Mouse (Mus musculus) lung, postnatal 25 days (tissue): ENCODE results near the gene Oasl1.
"Not testable (repeated sequence)": the region's sequence is repeated elsewhere in the genome, so short reads cannot be mapped to it uniquely, and the experiment has no call there.

Experiments
- DNase-seq: peaks from one replicate; pipeline ENCODE4 v3.0.0; 2022; ENCODE audit warnings: low spot score

The Oasl1 gene

DNA sequence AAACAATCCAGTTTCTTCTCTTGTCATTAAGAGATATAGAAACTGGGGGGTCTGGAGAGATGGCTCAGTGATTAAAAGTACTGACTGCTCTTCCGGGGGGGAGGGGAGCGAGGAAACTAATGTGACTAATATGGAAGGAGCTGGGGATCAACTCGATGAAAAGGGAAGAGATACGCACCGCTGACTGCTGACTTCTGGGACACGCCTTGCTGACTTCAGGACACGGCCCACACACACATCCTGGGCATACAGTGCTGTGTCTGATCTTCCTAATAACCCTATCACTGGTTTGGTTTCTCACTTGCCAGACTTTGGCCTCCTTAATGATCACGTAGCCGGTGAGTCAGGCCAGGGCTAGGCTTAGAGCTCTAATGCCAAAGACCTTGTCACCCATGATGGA is 3.7 kb downstream of the Oasl1 start:
- DNase-seq: no peak

DNA sequence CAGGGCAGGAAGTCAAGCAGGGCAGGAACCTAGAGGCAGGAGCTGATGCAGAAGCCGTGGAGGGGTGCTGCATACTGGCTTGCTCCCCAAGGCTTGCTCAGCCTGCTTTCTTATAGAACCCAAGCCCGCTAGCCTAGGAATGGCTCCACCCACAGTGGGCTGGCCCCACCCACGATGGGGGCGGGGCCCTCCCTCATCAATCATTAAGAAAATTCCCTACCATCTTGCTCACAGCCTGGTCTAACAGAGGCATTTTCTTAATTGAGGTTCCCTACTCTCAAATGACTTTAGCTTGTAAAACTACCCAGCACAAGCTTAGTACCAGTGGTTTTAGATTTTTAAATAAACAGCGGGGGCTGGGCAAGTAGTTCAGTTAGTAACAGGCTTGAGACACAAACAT is 8.6 kb downstream of the Oasl1 start:
- no peak for DNase-seq

DNA sequence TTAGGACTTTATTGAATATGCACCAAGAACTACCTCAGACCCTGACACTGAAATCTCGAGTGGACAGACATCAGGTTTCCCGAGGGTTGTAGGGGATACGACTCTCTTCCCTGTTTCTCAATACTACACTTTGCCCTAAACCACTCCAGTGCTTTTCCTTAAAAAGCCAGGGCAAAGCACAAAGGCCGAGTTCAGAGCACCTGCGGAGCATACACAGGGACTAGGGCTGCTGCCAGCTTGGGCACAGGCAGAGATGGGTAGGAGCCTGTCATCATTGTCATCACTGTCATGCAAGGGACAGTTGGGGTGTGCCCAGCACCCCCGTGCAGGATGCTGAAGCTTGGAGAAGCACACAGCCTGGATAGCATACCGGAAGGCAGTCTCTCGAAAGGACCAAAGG is 10.2 kb downstream of the Oasl1 start:
- no peak for DNase-seq

DNA sequence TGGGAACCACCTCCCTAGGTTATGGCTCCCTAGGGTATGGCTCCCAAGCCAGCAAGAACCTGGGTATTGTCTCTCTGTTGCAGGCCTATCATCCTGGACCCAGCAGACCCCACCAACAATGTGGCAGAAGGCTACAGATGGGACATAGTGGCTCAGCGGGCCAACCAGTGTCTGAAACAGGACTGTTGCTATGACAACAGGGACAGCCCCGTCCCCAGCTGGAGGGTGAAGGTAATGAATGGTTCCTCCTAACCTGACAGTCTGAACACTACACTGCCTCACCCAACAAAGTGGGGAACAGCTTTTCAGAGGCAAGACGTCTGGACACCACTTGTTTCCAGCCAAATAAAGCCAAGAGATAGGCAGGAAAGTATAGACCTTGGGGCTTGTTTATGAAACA is 12.8 kb downstream of the Oasl1 start:
- DNase-seq: no peak

DNA sequence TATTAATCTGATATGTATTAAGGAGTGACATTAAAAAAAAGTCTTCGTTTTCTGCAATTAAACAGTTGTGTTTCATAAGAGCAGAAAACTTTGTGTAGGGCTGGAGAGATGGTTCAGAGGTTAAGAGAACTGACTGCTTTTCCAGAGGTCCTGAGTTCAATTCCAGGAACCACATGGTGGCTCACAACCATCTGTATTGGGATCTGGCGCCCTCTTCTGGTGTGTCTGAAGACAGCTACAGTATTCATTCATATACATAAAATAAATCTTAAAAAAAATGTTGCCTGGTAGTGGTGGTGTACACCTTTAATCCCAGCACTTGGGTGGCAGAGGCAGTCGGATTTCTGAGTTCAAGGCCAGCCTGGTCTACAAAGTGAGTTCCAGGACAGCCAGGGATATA is 18.1 kb downstream of the Oasl1 start:
- not testable (repeated sequence) for DNase-seq

DNA sequence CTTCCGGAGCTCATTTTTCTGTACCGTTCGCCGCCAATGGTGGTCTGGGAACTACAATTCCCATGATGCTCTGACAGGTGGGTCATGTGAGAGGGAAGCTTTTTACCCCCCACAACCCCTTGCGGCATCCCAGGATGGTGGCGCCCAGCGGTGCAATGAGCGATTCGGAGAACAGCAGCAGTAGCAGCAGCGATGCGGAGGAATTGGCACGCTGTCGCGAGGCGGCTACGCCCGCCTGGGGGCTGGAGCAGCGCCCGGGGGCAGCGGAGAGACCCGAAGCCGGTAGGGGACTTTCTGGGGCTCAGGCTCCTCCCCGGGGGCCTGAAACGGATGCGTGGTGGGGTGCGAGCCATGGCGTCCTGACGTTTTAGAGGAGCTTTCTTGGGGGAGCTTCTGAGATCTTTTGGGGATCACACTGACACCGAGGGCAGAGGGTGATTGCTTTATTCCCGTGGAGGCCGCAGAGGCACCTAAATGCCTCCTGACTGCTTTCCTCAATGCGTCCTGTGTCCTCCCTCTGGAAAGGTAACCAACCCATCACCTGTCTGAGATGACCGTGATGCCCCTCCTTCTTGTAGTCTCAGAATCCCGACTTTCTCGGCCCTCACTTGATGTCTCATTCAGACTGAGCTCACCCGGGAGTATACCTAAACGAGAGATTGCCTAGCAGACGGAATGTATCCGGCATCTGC is 19.2 kb downstream of the Oasl1 start, which contains the start of gene 2210016L21Rik:
2210016L21Rik (plus strand) TSS at position 85 of the 692 bp plus-strand sequence.
- DNase-seq: peak; percentile 90

DNA sequence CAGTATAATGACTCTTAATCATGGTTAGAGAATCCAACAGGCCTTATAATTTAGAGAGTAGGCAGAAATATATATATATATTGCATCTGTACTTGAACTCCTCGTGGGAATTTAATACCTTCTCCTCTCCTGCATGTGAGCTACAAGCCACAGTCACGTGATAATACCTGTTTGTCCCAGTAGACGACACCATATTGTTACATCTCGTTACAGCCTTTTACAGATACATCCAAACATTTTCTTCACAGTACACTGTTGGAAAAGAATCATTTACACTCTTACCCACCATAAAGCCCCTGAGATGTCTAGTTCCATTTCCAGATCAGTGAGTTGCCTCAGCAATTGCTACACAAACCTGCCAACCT is 19.7 kb downstream of the Oasl1 start:
- DNase-seq: no peak

DNA sequence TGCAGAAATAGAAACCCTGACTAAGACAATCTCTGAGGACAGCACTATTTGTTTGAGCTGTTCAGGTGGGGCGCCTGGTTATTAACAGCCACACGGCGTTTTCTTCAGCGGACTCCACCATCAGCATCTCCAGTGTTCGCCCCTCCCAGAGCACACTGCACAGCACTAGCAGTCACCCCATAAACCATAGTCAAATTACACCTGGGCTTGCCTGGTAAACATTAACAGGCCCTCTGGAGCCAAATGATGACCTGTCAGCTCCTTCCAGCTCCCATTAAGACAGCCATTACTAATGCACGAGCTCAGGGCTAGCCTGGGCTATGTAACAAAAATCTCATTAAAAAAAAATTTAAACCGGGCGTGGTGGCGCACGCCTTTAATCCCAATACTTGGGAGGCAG is 22.0 kb downstream of the Oasl1 start:
- DNase-seq: no peak

DNA sequence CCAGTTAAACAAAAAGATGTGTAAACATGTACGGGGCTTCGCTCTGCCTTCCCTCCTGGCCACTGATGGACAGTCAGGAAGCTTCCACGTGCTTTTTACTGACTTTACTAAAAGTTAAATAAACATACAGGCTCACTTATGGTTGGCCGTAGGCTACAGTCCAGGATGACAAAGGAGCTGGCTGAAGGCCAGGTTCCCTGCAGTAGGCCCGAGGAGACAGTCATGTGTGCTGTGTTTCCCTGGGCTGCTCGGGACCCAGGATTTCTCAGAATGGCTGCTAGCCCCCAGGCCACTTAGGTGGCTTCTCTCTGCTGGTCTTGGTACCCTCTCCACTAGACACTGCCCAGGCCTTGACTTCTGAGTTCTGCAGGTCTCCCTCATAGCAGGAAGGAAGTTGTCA is 25.9 kb downstream of the Oasl1 start:
- no peak for DNase-seq

DNA sequence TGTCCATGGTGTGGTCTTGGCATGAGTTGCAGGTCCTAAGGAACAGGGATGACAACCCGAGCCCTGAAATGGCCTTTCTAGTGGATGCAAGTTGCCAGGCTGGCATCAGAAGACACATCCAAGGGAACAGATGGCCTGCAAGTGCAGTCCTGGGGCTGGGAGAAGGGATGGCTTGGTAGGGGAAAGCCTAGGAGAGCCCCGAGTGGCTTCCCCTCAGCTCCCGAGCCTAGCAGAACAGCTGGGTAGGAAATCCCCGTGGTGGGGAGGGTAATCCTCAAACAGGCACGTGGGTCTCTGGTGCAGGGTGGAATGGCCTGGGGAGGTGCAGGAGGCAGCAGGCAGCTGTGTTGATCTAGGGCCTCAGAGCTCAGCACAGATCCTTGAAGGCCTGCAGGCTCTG is 26.3 kb downstream of the Oasl1 start:
- DNase-seq: no peak

DNA sequence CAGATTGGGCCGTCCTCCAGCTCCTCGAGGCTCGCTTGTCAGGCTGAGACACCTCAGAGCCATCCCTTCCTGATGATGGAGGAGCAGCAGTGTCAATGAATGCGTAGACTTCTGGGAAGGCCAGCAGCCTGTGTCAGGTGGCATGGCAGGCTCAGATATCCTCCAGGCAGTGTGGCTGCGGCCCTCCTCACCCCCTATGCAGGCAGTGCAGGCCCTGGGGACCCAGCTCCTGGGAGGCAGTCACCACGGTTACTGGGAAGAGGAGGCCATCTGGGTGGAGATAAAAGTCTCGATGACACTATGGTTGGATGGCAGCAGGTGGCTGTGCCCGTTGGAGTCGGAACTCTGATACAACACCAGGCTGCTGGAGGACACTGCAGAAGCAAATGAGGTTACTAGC is 26.8 kb downstream of the Oasl1 start:
- no peak for DNase-seq

DNA sequence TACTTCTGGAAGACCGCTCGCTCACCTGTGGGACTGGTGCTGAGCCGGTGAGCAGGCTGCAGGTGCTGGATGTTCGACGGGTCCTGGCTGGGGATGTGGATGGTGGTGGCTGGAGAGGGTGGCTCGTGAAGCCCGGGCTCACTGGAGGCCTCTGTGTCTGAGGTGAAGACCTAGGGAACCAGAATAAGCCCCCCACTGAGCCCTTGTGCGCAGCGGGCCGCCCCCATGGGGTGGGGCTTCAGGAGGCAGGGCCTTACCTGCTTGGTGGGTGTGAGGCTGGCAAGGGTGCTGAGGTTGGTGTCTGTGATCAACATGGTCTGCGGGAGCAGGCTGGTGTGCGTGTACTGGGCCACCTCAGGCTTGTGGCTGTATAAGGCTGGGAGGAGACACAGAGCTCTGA is 27.6 kb downstream of the Oasl1 start:
- no peak for DNase-seq

DNA sequence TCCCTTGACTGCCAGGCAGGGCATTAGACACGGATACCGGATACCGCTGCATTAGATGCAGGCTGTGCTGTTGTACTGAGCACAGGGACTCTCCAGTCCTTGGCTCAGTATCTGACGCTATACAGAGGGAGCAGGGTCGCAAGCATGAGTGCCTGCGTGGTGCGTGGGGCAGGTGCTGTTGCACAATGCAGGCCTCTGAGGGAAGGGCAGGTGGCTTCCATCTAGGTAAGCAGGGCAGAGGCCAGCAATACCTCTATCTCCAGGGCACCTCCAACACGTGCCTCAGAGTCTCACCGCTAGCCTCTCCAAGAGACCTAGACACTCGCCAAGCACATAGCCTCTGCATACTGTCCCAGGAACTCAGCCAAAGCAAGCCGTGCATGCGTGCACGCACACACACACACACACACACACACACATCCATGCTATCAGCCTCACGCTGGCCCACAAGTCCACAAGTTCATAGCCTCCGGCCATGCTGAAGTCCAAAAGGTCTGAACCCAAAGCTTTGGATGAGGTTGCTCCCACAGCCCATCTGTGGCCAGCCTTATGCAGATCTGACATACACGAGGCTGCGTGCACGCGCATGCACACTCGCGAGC is 28.3 kb downstream of the Oasl1 start:
- no peak for DNase-seq

DNA sequence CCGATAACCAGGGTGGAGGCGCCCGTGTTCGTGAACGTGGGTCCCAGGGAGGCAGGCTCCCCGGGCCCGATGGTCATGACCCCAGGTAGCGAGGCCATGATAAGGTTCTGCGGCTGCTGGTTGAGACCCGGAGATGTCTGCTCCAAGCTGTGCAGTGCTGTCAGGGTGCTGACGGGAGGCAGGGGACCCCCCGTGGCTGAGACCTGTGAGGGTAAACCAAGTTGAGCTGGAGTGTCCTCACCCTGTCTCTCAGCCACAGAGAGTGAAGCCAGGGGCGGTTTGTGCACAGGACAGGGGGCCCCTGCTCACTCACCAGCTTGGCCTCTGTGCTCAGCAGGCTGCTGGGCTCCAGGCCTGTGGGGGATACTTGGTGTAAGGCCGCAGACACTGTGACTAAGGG is 30.3 kb downstream of the Oasl1 start:
- no peak for DNase-seq

DNA sequence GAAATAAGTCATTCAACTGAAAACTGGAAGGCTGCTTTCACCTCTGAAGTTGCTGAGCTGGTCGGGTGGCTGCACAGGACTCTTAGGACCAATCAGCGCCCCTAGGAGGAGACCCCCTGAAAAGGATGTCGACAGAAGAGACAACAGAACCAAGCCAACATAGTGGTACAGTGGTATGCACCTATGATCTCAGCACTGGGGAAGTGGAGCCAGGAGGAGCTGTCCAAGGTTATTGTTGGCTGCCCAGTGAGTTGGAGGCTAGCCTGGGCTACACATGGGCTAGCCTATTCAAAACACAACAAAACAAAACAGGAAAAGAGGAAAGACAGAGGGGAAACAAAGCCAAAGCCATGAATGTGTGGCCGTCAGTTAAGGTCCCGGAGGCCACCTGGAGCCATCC is 35.0 kb downstream of the Oasl1 start:
- no peak for DNase-seq

DNA sequence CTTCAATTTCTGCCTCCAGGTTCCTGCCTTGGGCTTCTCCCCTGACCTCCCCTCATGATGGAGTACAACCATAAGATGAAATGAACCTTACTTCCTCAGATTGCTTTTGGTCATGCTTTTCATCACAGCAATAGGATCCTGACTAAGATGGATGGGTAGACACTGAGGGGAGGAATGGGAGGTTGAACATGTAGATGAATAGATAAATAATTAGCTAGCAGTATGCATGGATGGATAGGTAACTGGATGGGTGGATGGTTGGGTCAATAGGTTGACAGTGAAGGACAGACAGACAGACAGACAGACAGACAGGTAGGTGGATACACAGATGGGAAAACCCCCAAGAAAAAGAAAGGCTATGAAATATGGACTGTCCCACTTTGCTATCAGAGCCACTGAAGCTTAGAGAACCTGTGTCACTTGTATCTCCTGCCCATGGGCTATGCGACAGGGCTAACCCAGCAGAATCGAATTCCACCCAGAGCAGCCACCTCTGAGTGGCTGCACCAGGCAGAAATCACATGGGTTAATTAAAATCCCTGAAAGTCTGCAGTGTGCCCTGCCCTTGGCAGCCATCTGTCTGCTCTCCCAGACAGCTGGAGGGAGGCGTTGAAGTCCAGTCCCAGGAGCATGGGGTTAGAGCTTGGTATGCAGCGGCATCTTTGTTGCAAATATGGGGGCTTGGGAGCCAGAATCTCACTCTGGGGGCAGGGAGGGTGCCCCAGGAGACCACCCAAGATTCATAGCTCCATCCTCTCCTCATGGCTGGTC is 38.7 kb downstream of the Oasl1 start:
- DNase-seq: no peak

DNA sequence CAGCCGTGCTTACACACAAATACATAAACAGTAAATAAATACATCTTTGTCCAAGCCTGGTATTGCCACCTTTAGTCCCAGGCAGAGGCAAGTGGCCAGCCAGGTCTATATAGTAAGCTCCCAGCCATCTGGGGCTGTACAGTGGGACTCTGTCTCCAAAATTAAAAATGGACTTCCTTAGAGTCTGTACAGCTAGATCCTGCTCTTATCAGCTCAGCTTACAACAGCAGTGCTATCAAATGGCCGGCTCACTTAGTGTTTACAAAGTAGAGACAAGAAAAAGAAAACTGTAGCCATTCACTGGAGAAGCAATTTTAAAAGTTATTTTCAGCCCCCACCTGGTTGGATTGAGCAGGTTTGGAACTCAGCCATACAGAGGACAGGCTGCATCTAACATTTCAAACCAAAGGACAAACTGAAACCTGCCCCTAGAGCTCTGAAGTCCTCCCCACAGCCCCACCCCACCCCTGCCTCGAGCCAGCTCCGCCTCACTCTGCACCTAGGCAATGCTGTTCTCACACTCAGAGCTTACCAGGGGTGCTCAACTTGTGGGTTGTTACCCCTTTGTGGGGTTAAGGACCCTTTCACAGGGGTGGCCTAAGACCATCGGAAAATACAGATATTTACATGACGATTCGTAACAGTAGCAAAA is 41.4 kb downstream of the Oasl1 start:
- DNase-seq: no peak

DNA sequence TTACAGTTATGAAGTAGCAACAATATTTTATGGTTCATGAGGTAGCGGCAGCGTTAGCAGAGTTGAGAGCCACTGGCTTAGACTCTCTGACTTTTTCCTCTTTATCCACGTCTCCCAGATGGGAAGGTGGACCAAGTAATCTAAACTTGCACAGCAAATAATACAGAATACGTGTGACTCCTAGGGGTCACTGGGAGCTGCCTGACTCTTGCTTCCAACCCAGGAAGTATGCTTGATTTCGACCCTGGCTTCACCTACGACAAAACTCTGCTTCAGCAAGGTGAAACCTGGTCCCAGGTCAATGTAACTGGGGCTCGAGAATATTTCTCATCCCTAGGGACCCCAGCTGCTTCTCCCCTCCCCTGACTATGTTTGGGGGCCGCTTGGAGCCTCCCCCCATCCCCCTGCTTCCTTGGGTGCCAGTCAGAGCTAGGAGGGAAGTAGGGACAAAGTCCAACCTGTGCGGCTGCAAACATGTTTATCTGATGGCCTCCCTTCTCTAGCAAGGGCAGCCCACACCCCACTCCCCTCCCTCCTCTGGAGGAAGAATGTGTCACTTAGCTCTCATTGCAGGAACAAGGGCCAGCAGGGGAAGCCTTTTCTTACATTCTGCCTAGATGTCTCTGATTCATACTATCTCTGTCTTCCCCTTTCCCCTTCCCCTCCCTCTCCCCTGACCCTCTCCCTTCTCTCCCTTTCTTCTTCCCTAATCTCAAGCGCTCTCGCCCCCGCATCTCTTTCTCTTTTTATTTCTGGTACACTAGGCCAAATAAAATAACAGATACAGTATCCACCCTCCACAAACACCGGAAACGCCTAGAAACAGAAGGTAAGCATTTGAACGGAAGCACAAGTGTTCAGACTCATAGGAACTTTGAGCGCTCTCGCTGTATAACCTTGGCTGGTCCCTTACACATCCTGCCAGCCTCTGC is 42.2 kb downstream of the Oasl1 start:
- no peak for DNase-seq

DNA sequence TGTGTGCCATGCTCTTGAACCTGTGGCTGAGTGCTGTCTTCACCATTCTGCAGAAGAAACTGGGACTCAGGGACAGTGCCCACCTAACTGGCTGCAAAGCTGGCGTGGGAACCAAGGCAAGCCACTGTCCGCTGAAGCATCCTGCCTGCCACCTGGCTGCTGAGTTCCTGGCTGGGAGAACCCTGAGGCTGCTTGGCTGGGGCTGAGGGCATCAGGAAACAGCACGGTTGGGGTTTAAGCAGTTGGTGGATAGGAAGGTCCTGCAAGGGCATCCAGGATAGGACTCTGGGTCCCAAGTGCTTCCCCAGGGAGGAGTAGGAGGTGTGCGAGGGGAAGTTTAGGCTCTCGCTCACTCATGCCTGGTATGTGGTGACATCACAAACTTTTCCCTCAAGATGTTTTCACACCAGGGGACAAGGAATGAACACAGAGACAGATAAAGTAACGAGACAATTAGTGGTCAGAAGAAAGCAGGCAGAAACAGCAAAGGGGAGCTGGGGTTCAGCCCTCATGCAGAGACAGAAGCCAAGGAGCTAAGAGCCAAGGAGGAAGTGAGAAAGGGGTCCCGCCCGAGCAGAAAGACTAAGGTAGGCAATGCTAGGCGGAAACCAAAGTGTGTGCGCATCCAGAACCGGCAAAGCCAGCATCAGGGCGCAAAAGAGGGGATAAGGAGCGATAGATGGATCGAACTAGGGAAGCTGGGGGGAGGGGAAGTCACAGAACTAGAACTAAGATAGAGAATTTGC is 44.7 kb downstream of the Oasl1 start:
- DNase-seq: no peak

DNA sequence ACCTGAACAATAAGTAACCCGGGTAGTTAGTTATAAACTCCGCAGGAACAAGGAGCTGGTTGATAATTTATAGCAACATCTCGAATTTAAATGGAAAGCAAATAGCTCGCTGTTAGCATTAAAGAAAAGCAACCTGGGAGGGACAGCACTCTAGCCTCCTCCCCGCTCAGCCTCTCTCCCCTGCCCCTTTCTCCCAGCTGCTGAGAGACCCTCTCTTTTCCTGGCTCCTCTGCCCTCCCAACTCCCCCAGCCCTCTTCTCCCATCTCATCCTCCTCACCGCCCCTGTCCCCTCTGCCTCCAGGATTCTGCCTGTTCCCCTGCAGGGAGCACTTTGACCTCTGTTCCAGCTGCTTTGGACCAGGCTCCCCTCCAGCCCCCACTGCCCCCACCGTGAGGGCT is 45.6 kb downstream of the Oasl1 start:
- no peak for DNase-seq

DNA sequence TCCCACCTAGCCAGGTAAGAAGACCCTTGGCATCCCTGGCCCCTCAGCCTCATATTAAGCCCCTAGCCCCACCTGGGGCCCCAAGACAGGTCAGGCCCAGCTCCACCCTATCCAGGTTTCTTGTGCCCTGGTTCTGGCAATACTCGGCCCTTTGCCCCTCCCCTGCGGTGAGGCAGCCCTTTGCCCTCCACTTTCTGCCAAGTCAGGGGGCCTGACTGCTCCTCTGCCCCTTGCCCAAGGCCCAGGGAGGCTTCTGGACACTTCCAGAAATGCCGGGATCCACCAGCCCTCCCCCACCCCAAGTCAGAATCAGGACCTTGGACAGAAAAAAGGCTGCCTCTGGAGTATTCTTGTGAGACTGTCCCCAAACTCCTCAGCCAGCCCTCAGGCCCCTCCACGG is 46.0 kb downstream of the Oasl1 start:
- DNase-seq: no peak
